Mouse (Mus musculus): ENCODE results near the gene Gm14226. TPM values are rescaled to one million over a fixed set of nuclear protein-coding genes. Genes with fewer than 3 reads are reported as not detected.

The Gm14226 gene
- total RNA-seq, 2 experiments from 2014 or later: not detected

Other genes with a start within 250 kb of the Gm14226 start
- gene Gm14214, start 248.2 kb upstream of the Gm14226 start, total RNA-seq (2014; fragmentation: Nextera tagmentation): not detected in 2 replicates
- gene Gm14214, start 248.2 kb upstream of the Gm14226 start, total RNA-seq (2017): not detected in 2 replicates
- 153 and 167 TPM in 2 replicates for gene Raly, start 227.2 kb upstream of the Gm14226 start, total RNA-seq (2014; fragmentation: Nextera tagmentation)
- 152 and 190 TPM in 2 replicates for gene Raly, start 227.2 kb upstream of the Gm14226 start, total RNA-seq (2017)
- gene a, start 226.9 kb upstream of the Gm14226 start, total RNA-seq (2014; fragmentation: Nextera tagmentation): not detected in 2 replicates
- gene a, start 226.9 kb upstream of the Gm14226 start, total RNA-seq (2017): not detected in 2 replicates
- 172 and 189 TPM in 2 replicates for gene Eif2s2, start 125.3 kb upstream of the Gm14226 start, total RNA-seq (2014; fragmentation: Nextera tagmentation)
- 319 and 320 TPM in 2 replicates for gene Eif2s2, start 125.3 kb upstream of the Gm14226 start, total RNA-seq (2017)
- gene Ahcy, start 56.2 kb downstream of the Gm14226 start, total RNA-seq (2014; fragmentation: Nextera tagmentation): 190 and 191 TPM in 2 replicates
- gene Ahcy, start 56.2 kb downstream of the Gm14226 start, total RNA-seq (2017): 97.0 and 141 TPM in 2 replicates
- gene Itch, start 115.2 kb downstream of the Gm14226 start, total RNA-seq (2014; fragmentation: Nextera tagmentation): 30.4 and 39.4 TPM in 2 replicates
- gene Itch, start 115.2 kb downstream of the Gm14226 start, total RNA-seq (2017): 41.1 and 47.2 TPM in 2 replicates
- gene Dynlrb1, start 218.3 kb downstream of the Gm14226 start, total RNA-seq (2014; fragmentation: Nextera tagmentation): 192 and 212 TPM in 2 replicates
- 189 and 243 TPM in 2 replicates for gene Dynlrb1, start 218.3 kb downstream of the Gm14226 start, total RNA-seq (2017)